Mouse (Mus musculus): Measurements from ENCODE around the gene Cckbr.

The Cckbr gene

DNA sequence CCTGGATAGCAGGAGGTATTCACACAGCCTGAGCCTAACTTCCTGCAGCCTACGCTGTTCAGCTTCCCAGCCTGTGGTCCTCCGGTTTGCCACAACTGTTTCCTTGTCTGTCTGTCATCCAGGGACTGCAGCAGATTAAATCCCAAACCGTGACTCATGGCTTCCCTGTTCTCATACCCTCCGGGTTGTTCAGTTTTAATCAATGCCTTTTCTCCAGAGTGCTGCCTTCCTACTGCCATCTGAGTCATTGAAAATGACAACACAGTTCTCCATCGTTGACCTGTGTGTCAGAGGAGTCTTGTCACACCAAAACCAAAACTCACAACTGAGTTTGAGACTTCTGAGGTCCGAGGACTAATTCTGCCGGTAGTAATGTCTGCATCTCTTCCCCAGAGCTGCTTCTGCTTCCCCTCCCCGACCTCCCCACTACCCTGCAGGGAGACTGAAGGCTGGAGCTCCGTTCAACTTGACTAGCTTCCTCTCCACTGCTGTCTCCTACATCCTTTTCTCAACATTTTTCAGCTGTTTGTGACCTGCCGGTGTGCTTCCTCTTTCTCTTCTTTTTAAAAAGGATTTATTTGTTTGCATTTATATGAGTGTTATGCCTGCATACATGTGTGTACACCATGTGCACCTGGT is 73.4 kb downstream of the Cckbr start:
- DNase-seq: no peak

DNA sequence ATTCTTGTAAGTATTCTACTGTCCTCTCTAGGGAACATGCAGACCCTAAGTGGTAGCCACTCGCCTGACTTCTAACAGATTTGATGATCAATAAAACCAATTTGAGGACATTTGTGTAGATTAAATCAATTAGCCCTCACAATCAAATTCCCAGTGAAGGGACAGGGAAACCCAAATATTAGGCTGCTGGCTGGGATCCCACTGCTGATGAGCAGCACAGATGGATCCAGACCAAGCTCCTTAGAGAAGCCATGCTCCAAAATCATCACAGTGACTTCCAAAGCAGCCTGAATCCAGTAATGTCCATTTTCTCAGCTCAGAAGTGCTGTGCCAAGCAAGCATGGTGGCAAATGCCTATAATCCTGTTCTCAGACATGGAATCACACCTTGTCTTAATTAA is 74.1 kb downstream of the Cckbr start:
- DNase-seq: no peak

DNA sequence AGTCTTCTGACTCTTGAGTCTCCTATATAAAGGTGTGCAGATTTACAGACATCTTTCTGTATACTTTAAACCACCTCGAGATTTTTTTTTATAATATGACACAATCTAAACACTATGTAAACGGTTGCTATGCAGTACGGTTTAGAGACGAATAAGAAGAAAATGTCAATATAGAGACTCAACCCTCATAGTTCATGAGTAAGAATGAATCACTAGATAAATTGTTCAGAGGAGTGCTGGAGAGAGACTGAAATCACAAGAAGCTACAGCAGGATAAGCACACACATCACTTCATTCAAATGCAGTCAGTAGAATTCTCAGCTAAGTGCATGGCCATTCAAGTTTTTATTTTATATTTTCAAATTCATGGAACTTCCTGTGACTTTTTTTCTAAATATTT is 76.5 kb downstream of the Cckbr start:
- DNase-seq: no peak

DNA sequence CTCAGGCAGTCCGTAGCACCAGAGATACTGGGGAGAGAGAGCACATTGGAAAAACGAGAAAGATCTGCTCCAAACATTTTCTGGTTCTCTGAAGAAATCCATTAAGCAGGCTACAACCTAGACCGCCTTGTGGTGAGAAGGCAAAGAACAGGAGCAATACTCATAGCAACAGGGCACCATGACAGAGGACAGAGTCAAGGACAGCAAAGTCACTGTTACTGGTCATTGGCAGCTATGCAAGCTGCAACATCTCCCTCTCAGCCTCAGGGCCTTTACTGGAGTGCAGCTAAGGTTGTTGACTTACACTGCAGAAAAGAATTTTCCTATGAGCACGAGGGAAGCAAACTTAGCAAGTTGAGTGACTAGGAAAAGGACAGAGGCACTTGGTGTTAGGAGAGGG is 81.7 kb downstream of the Cckbr start:
- DNase-seq: no peak

DNA sequence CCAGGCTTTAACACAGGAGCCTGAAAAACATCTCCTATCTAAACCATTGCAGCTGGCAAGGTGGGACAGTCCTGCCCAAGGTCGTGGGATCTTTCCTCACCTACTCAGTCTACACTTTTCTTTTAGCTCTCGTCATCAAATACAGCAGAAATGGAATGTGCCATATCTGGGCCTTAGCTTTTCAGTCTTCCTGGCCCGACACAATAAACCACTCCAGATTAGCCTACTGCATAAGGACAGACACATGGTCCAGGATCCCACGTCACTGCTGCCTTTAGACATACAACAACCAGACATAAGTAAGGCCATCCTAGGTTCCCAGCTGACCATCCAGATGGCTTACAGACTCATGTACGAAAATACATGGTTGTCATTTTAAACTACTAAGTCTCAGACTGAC is 84.6 kb downstream of the Cckbr start:
- no peak for DNase-seq

DNA sequence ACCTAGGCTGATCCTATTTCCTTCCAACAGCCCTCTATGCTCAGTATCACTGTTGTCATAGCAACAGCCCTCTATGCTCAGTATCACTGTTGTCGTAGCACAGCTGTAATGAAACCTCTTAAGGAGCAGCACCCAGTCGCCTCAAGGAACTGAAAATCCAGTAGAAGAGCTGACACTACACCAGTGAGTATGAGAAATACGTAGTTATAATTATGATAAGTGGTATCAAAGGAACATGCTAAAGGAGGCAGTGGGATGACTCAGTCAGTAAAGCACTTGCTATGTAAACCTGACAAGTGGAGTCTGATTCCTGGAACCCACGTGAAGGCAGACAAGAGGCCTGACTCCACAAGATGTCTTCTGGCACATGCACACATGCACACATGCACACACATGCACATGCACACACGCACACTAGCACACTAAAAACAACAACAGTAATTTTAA is 88.3 kb downstream of the Cckbr start:
- no peak for DNase-seq

DNA sequence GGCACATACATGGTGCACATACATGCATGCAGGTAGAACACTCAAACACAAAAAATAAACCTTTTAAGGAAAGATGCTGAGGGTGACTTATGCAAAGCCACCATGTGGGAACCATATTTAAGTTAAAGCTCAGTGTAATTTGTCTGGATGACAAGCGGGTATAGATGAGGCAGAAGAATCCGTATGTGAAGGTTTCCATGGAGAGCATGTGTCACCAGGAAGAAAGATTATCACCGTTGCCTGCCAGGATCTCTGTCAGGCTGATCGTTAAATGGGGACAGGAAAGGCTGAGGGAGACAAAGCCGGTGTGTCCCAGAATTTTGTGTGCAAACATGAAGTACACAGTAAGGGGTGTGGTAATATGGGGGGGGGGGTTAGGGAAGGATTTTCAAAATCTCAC is 89.0 kb downstream of the Cckbr start:
- DNase-seq: no peak

DNA sequence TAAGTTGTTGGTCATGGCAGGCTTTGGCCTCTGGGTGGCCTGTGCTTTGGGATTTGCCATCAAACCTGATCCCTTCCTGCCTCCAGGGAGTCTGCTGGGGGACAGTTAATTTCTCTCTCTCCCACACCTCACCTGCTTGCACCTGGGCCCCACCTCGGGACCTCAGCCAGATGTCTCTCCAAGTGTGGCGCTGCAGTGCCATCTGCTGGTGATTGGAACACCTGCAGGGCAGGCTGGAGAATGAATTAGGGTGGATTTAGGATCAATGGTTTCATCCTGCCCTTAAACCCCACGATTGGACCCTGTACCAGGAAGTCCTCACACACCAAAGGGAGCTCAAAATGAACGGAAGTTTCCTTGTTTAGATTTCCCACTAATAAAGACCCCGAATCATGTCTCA is 89.6 kb downstream of the Cckbr start:
- DNase-seq: peak; percentile 58

DNA sequence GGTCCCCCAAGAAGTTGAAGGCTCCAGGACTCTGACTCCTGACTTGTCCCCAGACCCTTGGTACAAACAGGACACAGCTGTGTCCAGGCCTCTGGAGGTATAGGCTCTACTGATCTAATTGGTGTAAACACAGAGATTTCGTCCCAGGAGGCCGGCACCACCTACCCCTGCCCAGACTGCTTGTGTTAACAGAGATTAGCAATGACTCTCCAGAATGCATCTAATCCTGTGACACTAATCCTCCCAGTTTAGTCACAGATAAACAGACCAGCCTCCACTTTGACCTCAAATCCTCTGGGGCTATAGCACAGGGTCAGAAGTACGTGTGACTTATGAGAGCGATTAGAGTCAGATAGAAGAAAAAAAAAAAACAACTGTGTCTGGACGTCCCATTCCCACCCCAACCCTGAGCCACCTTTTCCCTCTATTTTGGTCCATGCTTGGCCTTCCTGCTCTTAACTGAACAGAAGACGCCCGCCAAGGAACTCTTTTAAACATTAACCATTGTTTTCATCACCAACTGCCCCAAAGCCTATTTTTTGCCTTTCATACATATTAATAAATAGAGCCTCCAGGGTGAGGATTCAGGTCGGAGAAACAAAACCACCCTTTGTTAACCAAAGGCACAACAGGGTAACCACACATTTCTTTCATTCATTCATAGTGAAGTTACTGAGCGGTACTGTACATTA is 91.3 kb downstream of the Cckbr start:
- DNase-seq: no peak

DNA sequence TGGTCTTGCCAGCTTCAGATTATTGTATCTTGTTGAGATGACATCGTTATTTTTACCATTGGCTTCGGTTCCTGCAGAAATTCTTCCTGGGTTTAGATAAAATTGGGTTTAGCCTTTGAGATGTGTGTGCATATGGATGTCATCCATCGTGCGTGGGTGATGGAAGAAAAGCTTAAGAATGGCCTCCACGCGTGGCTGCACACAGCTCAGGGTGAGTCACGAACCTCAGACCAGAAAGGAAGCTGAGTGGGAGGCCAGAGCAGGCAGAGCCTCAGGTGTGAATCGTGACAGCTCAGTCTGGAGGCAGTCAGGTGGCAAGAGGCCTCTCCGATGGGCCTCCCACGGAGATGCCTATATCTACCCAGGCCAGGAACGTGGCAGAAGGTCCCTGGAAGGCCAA is 93.8 kb downstream of the Cckbr start:
- DNase-seq: no peak

DNA sequence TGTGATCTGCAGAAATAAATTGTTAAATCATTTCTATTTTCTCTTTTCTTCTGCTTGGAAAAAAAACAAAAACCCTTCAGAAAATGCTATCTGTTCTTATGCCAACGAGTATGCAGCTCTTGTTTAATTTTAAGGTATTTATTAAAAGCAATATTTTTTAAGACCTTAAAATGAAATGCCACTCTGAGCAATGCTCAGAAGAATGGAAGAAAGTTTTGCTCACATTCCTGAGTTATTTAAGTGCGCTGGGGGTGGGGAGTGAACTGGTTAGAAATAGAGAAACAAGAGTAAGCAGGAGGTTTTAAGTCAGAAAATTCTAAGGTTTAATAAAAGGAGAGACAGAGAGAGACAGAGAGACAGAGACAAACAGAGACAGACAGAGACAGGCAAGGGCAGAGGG is 94.2 kb downstream of the Cckbr start:
- no peak for DNase-seq

DNA sequence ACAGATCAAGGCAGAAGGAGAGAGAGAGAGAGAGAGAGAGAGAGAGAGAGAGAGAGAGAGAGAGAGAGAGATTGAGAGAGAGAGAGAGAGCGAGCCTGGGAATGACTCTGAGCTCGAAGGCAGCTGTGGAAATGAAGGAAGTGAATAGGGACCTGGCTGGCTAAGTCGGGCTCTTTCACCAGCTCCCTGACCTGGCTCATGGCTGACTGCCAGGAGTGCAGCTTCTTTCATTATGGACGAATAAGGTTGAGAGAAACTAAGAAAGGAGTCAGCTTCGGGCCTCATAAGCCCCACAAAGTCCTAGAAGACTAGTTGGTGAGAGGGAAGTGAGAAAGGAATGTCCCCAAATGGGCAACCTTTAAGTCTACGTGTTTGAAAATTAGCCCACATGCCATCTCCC is 94.7 kb downstream of the Cckbr start:
- no peak for DNase-seq
